Mouse (Mus musculus): ENCODE results near the gene Akap5. TPM values are rescaled to one million over a fixed set of nuclear protein-coding genes. Genes with fewer than 3 reads are reported as not detected.

The Akap5 gene
- polyA plus RNA-seq, 1 experiment from 2014 or later, result 5.2 TPM

DNA sequence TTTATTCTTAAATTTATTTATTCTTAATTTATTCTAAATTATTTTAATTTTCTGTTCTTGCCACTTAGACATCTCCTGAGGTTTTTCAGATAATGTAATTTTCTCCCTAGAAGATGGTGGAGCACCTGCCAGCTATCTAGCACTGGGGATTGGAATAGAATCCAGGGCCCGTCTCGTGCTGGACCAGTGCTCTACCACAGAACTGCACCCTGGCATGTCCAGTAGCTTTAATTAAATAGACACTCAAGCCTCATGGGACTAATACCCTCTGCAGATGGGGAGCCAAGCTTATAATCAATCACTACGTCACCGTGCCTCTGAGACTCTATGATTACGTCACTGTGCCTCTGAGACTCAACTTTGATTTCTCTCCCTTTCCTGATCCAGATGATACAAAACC is 36.2 kb upstream of the Akap5 start:
- no peak overlapping the region for H3K4me2 ChIP-seq (ENCODE audit: low read depth, low read length, severe bottlenecking)
- H3K9me3 ChIP-seq (ENCODE audit: control insufficient read depth, low read length), result no peaks in the 10 kb centered on the region
- H3K4me1 ChIP-seq (replicated peaks; ENCODE audit: control insufficient read depth, insufficient read depth, low read length), result peaks cover 2% of the 10 kb centered on the region; the same call in 1 of the 2 replicates
- 81% methylated on average over 5 of the region's 5 CpGs for WGBS
- no peak for ATAC-seq (replicated peaks; ENCODE audit: low FRiP score)
- H3K9ac ChIP-seq (ENCODE audit: low read length), result no peak overlapping the region
- H3K4me3 ChIP-seq (ENCODE audit: low read depth, low read length), result no peak overlapping the region
- no peaks in the 10 kb centered on the region for H3K36me3 ChIP-seq (ENCODE audit: control insufficient read depth, insufficient read depth, low read length)
- no peaks in the 10 kb centered on the region for H3K27me3 ChIP-seq (ENCODE audit: control insufficient read depth, insufficient read depth, low read length)
- DNase-seq (ENCODE audit: low spot score), result no peak
- H3K27ac ChIP-seq (ENCODE audit: low read depth, low read length), result no peak overlapping the region

DNA sequence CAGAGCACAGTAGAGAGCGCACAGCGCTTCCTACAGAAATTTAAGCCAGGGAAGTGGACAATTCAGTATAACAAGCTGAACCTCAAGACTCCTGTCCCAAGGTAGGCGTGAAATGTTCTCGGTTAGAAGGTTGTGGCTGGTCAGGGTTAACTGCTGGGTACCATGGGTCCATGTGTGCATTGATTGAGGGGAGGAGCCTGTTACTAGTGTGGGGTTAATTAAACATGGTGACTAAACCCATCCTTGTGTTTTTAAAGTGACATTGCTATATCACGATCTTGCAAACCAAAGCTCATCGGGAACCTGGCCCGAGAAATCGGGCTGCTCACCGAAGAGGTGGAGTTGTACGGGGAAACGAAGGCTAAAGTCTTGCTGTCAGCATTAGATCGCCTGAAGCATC is 35.3 kb upstream of the Akap5 start:
- peaks cover 2% of the 10 kb centered on the region; the same call in 1 of the 2 replicates for H3K4me1 ChIP-seq (replicated peaks; ENCODE audit: control insufficient read depth, insufficient read depth, low read length)
- H3K9me3 ChIP-seq (ENCODE audit: control insufficient read depth, low read length), result no peaks in the 10 kb centered on the region
- H3K36me3 ChIP-seq (ENCODE audit: control insufficient read depth, insufficient read depth, low read length), result no peaks in the 10 kb centered on the region
- no peak overlapping the region for H3K4me2 ChIP-seq (ENCODE audit: low read depth, low read length, severe bottlenecking)
- no peak overlapping the region for H3K9ac ChIP-seq (ENCODE audit: low read length)
- H3K27ac ChIP-seq (ENCODE audit: low read depth, low read length), result no peak overlapping the region
- ATAC-seq (replicated peaks; ENCODE audit: low FRiP score), result no peak
- no peak for DNase-seq (ENCODE audit: low spot score)
- no peak overlapping the region for H3K4me3 ChIP-seq (ENCODE audit: low read depth, low read length)
- 95% methylated on average over 12 of the region's 12 CpGs for WGBS
- no peaks in the 10 kb centered on the region for H3K27me3 ChIP-seq (ENCODE audit: control insufficient read depth, insufficient read depth, low read length)

DNA sequence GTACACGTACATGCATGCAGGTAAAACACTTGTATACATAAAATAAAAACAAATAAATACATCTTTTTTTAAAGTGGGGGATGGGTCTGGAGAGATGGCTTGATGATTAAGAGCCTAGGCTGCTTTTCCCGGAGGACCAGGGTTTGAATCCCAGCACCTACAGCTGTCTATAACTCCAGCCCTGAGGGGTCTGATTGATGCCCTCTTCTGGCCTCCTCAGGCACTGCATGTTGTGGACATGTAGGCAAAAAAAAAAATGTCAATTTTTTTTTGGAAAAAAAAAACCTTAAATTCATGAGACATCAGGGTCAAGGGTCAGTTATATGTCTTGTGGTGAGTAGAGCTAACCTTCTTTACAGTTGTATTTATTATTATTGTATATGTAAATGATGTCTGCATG is 34.4 kb upstream of the Akap5 start:
- H3K4me3 ChIP-seq (ENCODE audit: low read depth, low read length), result no peak overlapping the region
- no peak overlapping the region for H3K9ac ChIP-seq (ENCODE audit: low read length)
- ATAC-seq (replicated peaks; ENCODE audit: low FRiP score), result no peak
- 93% methylated on average over 2 of the region's 2 CpGs for WGBS
- H3K27ac ChIP-seq (ENCODE audit: low read depth, low read length), result no peak overlapping the region
- no peaks in the 10 kb centered on the region for H3K27me3 ChIP-seq (ENCODE audit: control insufficient read depth, insufficient read depth, low read length)
- H3K36me3 ChIP-seq (ENCODE audit: control insufficient read depth, insufficient read depth, low read length), result no peaks in the 10 kb centered on the region; the same call in 1 of the 2 replicates
- H3K9me3 ChIP-seq (ENCODE audit: control insufficient read depth, low read length), result no peaks in the 10 kb centered on the region
- peaks cover 2% of the 10 kb centered on the region; the same call in 1 of the 2 replicates for H3K4me1 ChIP-seq (replicated peaks; ENCODE audit: control insufficient read depth, insufficient read depth, low read length)
- no peak overlapping the region for H3K4me2 ChIP-seq (ENCODE audit: low read depth, low read length, severe bottlenecking)
- DNase-seq (ENCODE audit: low spot score), result no peak

DNA sequence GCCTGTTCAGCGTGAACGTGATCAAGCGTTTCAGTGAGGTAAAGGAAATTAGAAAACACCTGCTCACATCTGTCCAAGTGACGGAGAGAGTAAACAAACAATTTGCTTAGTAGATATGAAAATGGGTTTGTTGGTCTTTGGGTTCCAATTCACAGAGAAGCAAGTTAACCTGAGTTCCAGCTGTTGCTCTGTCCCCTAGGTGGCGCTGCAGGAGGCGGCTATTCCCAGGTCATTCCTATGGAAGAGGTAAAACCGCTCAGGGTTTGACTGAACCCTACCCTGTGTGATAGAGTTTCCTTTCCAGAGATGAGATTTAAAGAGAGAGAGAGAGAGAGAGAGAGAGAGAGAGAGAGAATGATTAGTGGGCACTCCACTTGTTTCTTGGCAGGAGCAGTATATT is 31.5 kb upstream of the Akap5 start:
- Histone ChIP-seq H3K4me1 (replicated peaks; ENCODE audit: control insufficient read depth, insufficient read depth, low read length) (no peaks in the 10 kb centered on the region), H3K9ac (ENCODE audit: low read length) (no peak overlapping the region), H3K4me3 (ENCODE audit: low read depth, low read length) (no peak overlapping the region), H3K36me3 (ENCODE audit: control insufficient read depth, insufficient read depth, low read length) (no peaks in the 10 kb centered on the region; the same call in 1 of the 2 replicates), H3K27me3 (ENCODE audit: control insufficient read depth, insufficient read depth, low read length) (no peaks in the 10 kb centered on the region), H3K9me3 (ENCODE audit: control insufficient read depth, low read length) (no peaks in the 10 kb centered on the region), H3K27ac (ENCODE audit: low read depth, low read length) (no peak overlapping the region), H3K4me2 (ENCODE audit: low read depth, low read length, severe bottlenecking) (no peak overlapping the region)
- ATAC-seq (replicated peaks; ENCODE audit: low FRiP score) (no peak), DNase-seq (ENCODE audit: low spot score) (peak; percentile 82)
- 62% methylated on average over 7 of the region's 7 CpGs for WGBS

DNA sequence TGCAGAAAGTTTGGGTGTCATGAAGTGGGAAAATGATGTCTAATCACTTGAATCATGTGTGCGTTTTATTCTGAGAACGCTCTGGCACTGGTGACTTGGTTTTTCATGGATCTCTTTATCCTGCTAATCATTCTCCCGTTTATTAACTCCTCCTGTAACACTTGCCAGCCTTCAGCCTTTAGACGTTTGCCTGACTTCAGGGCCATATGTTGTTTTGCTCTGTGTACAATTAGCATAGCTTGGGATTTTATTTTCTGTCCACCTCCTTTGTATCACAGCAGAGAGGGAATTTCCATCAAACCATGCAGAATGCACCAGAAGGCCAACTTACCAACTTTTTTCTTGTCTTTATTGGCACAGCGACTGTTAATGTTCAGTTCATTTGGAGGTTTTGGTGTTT is 26.9 kb upstream of the Akap5 start:
- Histone ChIP-seq H3K9me3 (ENCODE audit: control insufficient read depth, low read length) (no peaks in the 10 kb centered on the region), H3K27ac (ENCODE audit: low read depth, low read length) (no peak overlapping the region), H3K9ac (ENCODE audit: low read length) (no peak overlapping the region), H3K36me3 (ENCODE audit: control insufficient read depth, insufficient read depth, low read length) (no peaks in the 10 kb centered on the region; the same call in 1 of the 2 replicates), H3K4me2 (ENCODE audit: low read depth, low read length, severe bottlenecking) (no peak overlapping the region), H3K27me3 (ENCODE audit: control insufficient read depth, insufficient read depth, low read length) (no peaks in the 10 kb centered on the region), H3K4me3 (ENCODE audit: low read depth, low read length) (no peak overlapping the region), H3K4me1 (replicated peaks; ENCODE audit: control insufficient read depth, insufficient read depth, low read length) (no peaks in the 10 kb centered on the region)
- ATAC-seq (replicated peaks; ENCODE audit: low FRiP score) (no peak), DNase-seq (ENCODE audit: low spot score) (no peak)
- 87% methylated on average over 5 of the region's 5 CpGs for WGBS

DNA sequence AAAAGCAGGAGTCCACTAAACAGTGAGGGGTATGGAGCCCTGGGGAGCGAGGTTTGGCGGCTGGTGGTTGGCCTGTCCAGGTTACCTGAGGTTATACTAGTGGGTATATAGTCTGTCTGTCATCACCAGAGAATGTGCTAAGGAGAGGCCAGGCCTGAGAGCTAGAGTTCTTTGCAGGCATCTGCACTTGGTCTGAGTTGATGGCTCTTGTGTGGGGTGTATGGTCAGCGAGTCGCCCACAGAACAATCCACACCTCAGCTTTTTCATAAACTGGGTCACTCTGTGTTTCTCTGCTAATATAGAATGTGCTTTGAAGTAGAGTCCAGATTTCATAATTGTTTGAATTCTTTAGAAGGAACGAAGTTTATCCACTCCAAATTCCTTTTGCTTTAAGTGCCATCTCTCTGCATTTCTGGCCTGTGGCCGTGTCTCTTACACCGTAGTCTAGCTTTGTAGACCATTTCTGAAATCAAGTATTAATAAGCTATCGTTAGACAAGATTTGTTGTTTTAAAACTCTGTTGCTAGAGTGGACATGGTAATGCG is 25.3 kb upstream of the Akap5 start:
- Histone ChIP-seq H3K4me3 (ENCODE audit: low read depth, low read length) (no peak overlapping the region), H3K27me3 (ENCODE audit: control insufficient read depth, insufficient read depth, low read length) (no peaks in the 10 kb centered on the region), H3K36me3 (ENCODE audit: control insufficient read depth, insufficient read depth, low read length) (no peaks in the 10 kb centered on the region; the same call in 1 of the 2 replicates), H3K27ac (ENCODE audit: low read depth, low read length) (no peak overlapping the region), H3K4me1 (replicated peaks; ENCODE audit: control insufficient read depth, insufficient read depth, low read length) (no peaks in the 10 kb centered on the region), H3K9me3 (ENCODE audit: control insufficient read depth, low read length) (no peaks in the 10 kb centered on the region), H3K9ac (ENCODE audit: low read length) (no peak overlapping the region), H3K4me2 (ENCODE audit: low read depth, low read length, severe bottlenecking) (no peak overlapping the region)
- 94% methylated on average over 9 of the region's 9 CpGs for WGBS
- ATAC-seq (replicated peaks; ENCODE audit: low FRiP score) (no peak), DNase-seq (ENCODE audit: low spot score) (no peak)

DNA sequence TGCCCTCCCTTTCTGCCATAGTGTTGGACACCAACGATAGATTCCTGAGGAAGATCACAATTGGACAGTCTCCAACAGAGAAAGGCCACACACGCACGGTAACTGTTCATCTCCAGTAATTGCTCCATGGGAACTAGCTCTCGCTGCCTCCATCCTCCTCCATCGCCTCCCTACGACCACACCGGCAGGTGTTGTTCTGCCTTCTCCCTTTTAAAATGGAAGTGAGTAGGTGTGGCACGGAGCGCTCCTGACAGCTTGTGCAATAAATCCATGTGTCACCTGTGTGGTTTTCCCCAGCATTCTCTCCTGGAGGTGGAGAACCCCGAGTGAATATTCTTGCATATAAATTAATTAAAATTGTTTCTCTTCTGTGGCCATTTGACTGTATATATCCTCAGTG is 24.3 kb upstream of the Akap5 start:
- DNase-seq (ENCODE audit: low spot score), result no peak
- Histone ChIP-seq H3K9ac (ENCODE audit: low read length) (no peak overlapping the region), H3K27ac (ENCODE audit: low read depth, low read length) (no peak overlapping the region), H3K36me3 (ENCODE audit: control insufficient read depth, insufficient read depth, low read length) (no peaks in the 10 kb centered on the region; the same call in 1 of the 2 replicates), H3K4me2 (ENCODE audit: low read depth, low read length, severe bottlenecking) (no peak overlapping the region), H3K4me1 (replicated peaks; ENCODE audit: control insufficient read depth, insufficient read depth, low read length) (no peaks in the 10 kb centered on the region), H3K4me3 (ENCODE audit: low read depth, low read length) (no peak overlapping the region), H3K27me3 (ENCODE audit: control insufficient read depth, insufficient read depth, low read length) (no peaks in the 10 kb centered on the region), H3K9me3 (ENCODE audit: control insufficient read depth, low read length) (no peaks in the 10 kb centered on the region)
- ATAC-seq (replicated peaks; ENCODE audit: low FRiP score), result no peak
- 94% methylated on average over 10 of the region's 10 CpGs for WGBS

DNA sequence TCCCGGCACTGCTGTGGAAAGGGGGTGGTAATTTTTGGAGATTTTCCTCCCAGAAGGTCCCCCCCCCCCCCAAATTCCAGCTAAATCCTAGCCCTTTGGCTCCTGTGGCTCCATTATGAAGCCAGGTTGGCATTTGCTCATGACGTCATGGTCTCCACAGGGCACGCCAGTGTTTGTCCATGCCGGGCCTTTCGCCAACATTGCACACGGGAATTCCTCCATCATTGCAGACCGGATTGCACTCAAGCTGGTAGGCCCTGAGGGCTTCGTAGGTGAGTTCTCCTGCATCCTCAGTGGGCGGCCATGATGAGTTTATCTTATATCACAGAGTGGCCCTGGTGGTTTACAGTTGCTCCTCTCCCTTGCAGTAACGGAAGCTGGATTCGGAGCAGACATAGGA is 21.2 kb upstream of the Akap5 start:
- Histone ChIP-seq H3K36me3 (ENCODE audit: control insufficient read depth, insufficient read depth, low read length) (no peaks in the 10 kb centered on the region; the same call in 1 of the 2 replicates), H3K9me3 (ENCODE audit: control insufficient read depth, low read length) (no peaks in the 10 kb centered on the region), H3K4me1 (replicated peaks; ENCODE audit: control insufficient read depth, insufficient read depth, low read length) (no peaks in the 10 kb centered on the region), H3K4me2 (ENCODE audit: low read depth, low read length, severe bottlenecking) (no peak overlapping the region), H3K9ac (ENCODE audit: low read length) (no peak overlapping the region), H3K4me3 (ENCODE audit: low read depth, low read length) (no peak overlapping the region), H3K27me3 (ENCODE audit: control insufficient read depth, insufficient read depth, low read length) (no peaks in the 10 kb centered on the region), H3K27ac (ENCODE audit: low read depth, low read length) (no peak overlapping the region)
- whole genome bisulfite sequencing, result 96% methylated on average over 11 of the region's 11 CpGs
- DNase-seq (ENCODE audit: low spot score) (no peak), ATAC-seq (replicated peaks; ENCODE audit: low FRiP score) (no peak)

DNA sequence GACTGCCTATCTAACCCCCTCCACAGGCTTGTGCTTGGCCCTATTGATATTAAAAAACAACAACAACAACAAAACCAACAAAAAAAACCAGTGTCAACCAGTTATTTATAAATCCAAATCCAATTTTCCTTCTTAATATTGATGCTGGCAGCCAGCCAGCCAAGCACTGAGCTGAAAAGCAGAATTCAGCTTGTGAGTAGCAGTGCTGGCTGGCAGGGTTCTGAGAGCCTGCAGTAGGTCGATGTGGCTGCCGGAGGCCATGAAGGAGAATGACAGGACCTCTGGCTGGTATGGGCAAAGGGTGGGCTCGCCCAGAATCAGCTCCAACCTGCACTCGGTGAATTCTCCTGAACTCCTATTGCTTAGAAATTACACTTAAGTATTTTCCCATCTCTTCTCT is 20.5 kb upstream of the Akap5 start:
- DNase-seq (ENCODE audit: low spot score) (no peak), ATAC-seq (replicated peaks; ENCODE audit: low FRiP score) (no peak)
- no peak overlapping the region for H3K4me3 ChIP-seq (ENCODE audit: low read depth, low read length)
- 81% methylated on average over 4 of the region's 4 CpGs for WGBS
- no peaks in the 10 kb centered on the region; the same call in 1 of the 2 replicates for H3K36me3 ChIP-seq (ENCODE audit: control insufficient read depth, insufficient read depth, low read length)
- no peak overlapping the region for H3K9ac ChIP-seq (ENCODE audit: low read length)
- no peaks in the 10 kb centered on the region for H3K4me1 ChIP-seq (replicated peaks; ENCODE audit: control insufficient read depth, insufficient read depth, low read length)
- no peaks in the 10 kb centered on the region for H3K27me3 ChIP-seq (ENCODE audit: control insufficient read depth, insufficient read depth, low read length)
- no peaks in the 10 kb centered on the region for H3K9me3 ChIP-seq (ENCODE audit: control insufficient read depth, low read length)
- no peak overlapping the region for H3K27ac ChIP-seq (ENCODE audit: low read depth, low read length)
- no peak overlapping the region for H3K4me2 ChIP-seq (ENCODE audit: low read depth, low read length, severe bottlenecking)
